Mouse (Mus musculus): ENCODE data around the gene Gstp1.
"Not testable (repeated sequence)": the region's sequence is repeated elsewhere in the genome, so short reads cannot be mapped to it uniquely, and the experiment has no call there.

Gene Gstp1

GRCm38 (mm10) chr19:4060044-4060898 lies 22.5 kb upstream of the Gstp1 start:
- not testable (repeated sequence) for DNase-seq (ENCODE audit: low spot score in 2 of 2)

DNA sequence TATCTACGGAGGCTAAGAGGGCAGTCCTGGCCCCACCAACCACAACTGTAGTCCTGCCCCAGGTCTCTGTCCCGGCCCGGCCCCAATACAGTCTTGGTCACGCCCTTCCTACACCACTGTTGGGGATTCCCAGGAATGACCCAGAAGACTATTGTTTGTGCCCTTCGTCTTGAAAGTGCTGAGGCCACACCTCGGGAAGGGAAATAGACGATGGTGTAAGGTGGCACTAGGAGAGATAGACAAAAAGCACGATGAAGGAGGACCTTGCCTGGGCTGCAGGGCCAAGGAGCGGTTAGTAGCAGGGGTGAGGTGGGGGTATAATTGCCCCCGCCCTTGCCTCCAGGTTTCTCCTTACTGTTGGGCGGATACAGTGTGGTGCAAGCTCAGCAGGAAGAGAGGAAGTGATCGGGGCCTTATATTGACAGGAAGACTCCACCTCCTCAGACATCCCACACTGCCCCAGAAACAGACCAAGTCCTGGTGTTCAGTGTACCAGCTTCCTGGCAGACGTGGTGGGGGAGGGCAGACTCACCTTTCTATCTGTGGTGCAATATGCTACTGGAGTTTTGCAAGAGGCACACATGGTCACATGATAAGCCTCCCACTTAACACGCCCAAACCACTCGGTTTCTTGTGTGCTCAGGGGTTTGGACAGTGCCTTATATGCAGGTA lies 21.4 kb upstream of the Gstp1 start, which contains the start of gene Gstp3:
Gstp3 (minus strand) TSS at position 501 of the 672 bp plus-strand sequence.
- no peak for DNase-seq (ENCODE audit: low spot score in 2 of 2)

- DNase-seq (ENCODE audit: low spot score in 2 of 2): no peak
Observed at GRCm38 (mm10) chr19:4058581-4058980, 20.8 kb upstream of the Gstp1 start.

DNA sequence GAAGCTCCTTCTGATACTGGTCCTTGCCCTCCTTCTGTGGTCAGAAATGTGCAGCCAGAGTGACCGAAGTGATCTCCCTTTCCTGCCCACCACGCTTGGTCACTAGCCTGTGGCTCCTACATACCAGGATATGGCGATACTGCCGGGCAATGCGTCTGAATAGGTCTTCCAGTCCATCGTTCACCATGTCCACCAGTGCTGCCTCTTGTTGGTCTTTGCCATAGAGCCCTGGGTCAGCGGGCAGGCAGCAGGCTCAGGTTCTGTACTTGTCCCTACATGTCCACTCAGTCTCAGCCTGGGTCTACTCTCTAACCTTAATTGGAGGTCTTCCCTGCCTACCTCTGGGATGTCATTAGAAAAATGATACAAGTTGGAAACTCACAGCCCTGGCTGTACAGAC lies 20.2 kb upstream of the Gstp1 start:
- DNase-seq (ENCODE audit: low spot score in 2 of 2): no peak

- no peak for DNase-seq (ENCODE audit: low spot score in 2 of 2)
Observed at GRCm38 (mm10) chr19:4057389-4057788, 19.6 kb upstream of the Gstp1 start.

GRCm38 (mm10) chr19:4056727-4057126 lies 18.9 kb upstream of the Gstp1 start:
- DNase-seq (ENCODE audit: low spot score in 2 of 2): no peak

- DNase-seq (ENCODE audit: low spot score in 2 of 2): no peak
Observed at GRCm38 (mm10) chr19:4055947-4056693, 18.3 kb upstream of the Gstp1 start.

- no peak for DNase-seq (ENCODE audit: low spot score in 2 of 2)
Observed at GRCm38 (mm10) chr19:4055216-4055946, 17.6 kb upstream of the Gstp1 start.

- DNase-seq (ENCODE audit: low spot score in 2 of 2): no peak
Observed at GRCm38 (mm10) chr19:4054613-4055012, 16.8 kb upstream of the Gstp1 start.

GRCm38 (mm10) chr19:4052516-4053030 lies 14.8 kb upstream of the Gstp1 start:
- no peak for DNase-seq (ENCODE audit: low spot score in 2 of 2)

DNA sequence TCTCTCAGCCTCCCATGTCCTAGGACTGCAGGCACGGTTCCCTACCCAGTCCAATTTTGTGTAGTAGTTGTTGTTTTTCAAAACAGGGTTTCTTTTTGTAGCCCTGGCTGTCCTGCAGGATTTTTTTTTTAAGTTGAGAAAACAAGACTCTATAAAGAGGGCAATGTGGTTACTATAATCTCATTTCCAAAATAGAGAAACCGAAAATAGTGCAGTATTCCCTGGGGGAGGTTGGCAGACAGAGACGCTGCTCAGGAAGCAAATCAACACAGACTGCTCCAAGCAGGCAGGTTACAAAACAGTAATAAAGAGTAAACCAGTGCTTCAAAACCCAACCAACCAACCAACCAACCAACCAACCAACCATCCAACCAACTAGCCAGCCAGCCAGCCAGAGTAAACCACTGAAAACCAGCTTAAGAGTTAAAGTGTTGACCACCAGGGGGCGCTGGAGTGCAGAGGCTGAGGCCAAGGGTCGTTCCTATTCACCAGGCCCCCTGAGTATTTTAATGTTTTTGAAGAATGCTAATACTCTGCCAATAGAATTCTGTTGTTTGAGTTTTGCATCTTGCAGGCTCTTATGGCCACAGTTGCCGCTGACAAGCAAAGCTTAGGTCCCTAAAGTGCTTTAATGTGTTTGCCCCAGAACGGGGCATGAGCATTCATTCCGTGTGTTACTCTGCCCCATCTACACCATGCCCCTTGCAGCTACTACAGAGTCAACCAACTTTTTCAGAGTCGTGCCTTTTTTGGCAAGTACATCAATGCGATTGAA lies 14.1 kb upstream of the Gstp1 start:
- DNase-seq (ENCODE audit: low spot score in 2 of 2): peak; percentile 52 to 55

- DNase-seq (ENCODE audit: low spot score in 2 of 2): no peak
Observed at GRCm38 (mm10) chr19:4051016-4051415, 13.2 kb upstream of the Gstp1 start.

DNA sequence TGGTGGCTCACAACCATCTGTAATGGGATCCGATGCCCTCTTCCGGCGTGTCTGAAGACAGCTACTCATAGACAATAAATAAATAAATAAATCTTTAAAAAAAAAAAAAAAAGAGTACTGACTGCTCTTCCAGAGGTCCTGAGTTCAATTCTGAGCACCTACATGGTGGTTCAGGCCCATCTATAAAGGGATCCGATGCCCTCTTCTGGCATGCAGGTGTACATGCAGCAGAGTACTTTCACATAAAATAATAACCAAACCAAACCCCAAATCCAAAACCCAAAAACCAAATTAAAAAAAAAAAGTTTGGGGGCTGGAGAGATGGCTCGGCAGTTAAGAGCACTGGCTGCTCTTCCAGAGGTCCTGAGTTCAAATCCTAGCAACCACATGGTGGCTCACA lies 11.3 kb upstream of the Gstp1 start:
- DNase-seq (ENCODE audit: low spot score in 2 of 2): not testable (repeated sequence)

GRCm38 (mm10) chr19:4047859-4048258 lies 10.1 kb upstream of the Gstp1 start:
- peak; percentile 61 to 71 for DNase-seq (ENCODE audit: low spot score in 2 of 2)

GRCm38 (mm10) chr19:4046866-4047254 lies 9.1 kb upstream of the Gstp1 start:
- DNase-seq (ENCODE audit: low spot score in 2 of 2): no peak

- peak; percentile 85 to 90 for DNase-seq (ENCODE audit: low spot score in 2 of 2)
Observed at GRCm38 (mm10) chr19:4045966-4046865, 8.4 kb upstream of the Gstp1 start, which contains the start of gene Gstp2. TSS of gene Gstp2 (minus strand) at chr19:4046023.

GRCm38 (mm10) chr19:4044109-4044508 lies 6.3 kb upstream of the Gstp1 start:
- not testable (repeated sequence) for DNase-seq (ENCODE audit: low spot score in 2 of 2)

GRCm38 (mm10) chr19:4042124-4042523 lies 4.3 kb upstream of the Gstp1 start:
- no peak for DNase-seq (ENCODE audit: low spot score in 2 of 2)

DNA sequence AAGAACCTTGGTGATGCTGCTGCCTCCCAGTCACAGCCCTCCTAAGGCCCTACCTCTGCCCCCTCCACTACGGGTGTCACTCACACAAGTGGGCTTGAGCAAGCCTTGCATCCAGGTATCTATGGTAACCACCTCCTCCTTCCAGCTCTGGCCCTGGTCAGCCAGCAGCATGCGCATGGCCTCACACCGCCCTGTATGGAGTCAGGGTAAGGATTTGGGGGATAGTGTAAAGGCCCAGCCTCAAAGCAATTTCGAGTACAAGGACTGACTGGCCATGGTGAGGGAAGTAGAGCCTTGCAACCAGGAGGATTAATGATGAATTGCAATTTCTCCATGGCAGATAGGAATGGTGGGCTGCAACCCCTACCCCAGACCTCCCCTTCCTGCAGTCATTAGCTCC lies 3.7 kb upstream of the Gstp1 start:
- not testable (repeated sequence) for DNase-seq (ENCODE audit: low spot score in 2 of 2)

All from right cerebral cortex, adult 2 months (tissue).